Mouse (Mus musculus): ENCODE measurements around the gene Cass4.
A peak's percentile ranks its signal among the peaks of the same experiment; 100 is the strongest.

Gene Cass4

GRCm38 (mm10) chr2:172393391-172394051, at the start of gene Cass4:
Gene Cass4 (plus strand): TSS chr2:172393794.
- no peak for DNase-seq (ENCODE audit: extremely low spot score, low read depth, low spot score)

GRCm38 (mm10) chr2:172344669-172345068, 48.9 kb upstream of the Cass4 start:
- no peak for DNase-seq (ENCODE audit: extremely low spot score, low read depth, low spot score)

GRCm38 (mm10) chr2:172345258-172345738, 48.3 kb upstream of the Cass4 start, which contains the start of gene Fam210b:
Gene Fam210b (plus strand): TSS chr2:172345565.
- DNase-seq (ENCODE audit: extremely low spot score, low read depth, low spot score) = peak; percentile 78

GRCm38 (mm10) chr2:172346034-172346929, 47.3 kb upstream of the Cass4 start:
- no peak for DNase-seq (ENCODE audit: extremely low spot score, low read depth, low spot score)

- no peak for DNase-seq (ENCODE audit: extremely low spot score, low read depth, low spot score)
These were observed 46.5 kb upstream of the Cass4 start for GRCm38 (mm10) chr2:172346933-172347611.

GRCm38 (mm10) chr2:172348297-172348950, 45.2 kb upstream of the Cass4 start:
- DNase-seq (ENCODE audit: extremely low spot score, low read depth, low spot score) = no peak

- DNase-seq (ENCODE audit: extremely low spot score, low read depth, low spot score) = no peak
These were observed 43.8 kb upstream of the Cass4 start for GRCm38 (mm10) chr2:172349776-172350175.

GRCm38 (mm10) chr2:172350773-172351172, 42.8 kb upstream of the Cass4 start:
- no peak for DNase-seq (ENCODE audit: extremely low spot score, low read depth, low spot score)

GRCm38 (mm10) chr2:172353218-172353617, 40.4 kb upstream of the Cass4 start:
- no peak for DNase-seq (ENCODE audit: extremely low spot score, low read depth, low spot score)

GRCm38 (mm10) chr2:172354761-172355160, 38.8 kb upstream of the Cass4 start:
- DNase-seq (ENCODE audit: extremely low spot score, low read depth, low spot score) = no peak

GRCm38 (mm10) chr2:172355833-172356232, 37.8 kb upstream of the Cass4 start:
- DNase-seq (ENCODE audit: extremely low spot score, low read depth, low spot score) = no peak

GRCm38 (mm10) chr2:172363176-172363575, 30.4 kb upstream of the Cass4 start:
- no peak for DNase-seq (ENCODE audit: extremely low spot score, low read depth, low spot score)

GRCm38 (mm10) chr2:172370411-172371223, 23.0 kb upstream of the Cass4 start, which contains the start of the genes Aurka and Cstf1:
Gene Aurka (minus strand): TSS chr2:172370535.
Gene Cstf1 (plus strand): TSS chr2:172370681.
- DNase-seq (ENCODE audit: extremely low spot score, low read depth, low spot score) = peak; percentile 93

GRCm38 (mm10) chr2:172371258-172371657, 22.3 kb upstream of the Cass4 start:
- DNase-seq (ENCODE audit: extremely low spot score, low read depth, low spot score) = no peak

- DNase-seq (ENCODE audit: extremely low spot score, low read depth, low spot score) = no peak
These were observed 17.0 kb upstream of the Cass4 start for GRCm38 (mm10) chr2:172376551-172376950.

- DNase-seq (ENCODE audit: extremely low spot score, low read depth, low spot score) = no peak
These were observed 16.5 kb upstream of the Cass4 start for GRCm38 (mm10) chr2:172376999-172377515.

- no peak for DNase-seq (ENCODE audit: extremely low spot score, low read depth, low spot score)
These were observed 15.3 kb upstream of the Cass4 start for GRCm38 (mm10) chr2:172378332-172378731.

- DNase-seq (ENCODE audit: extremely low spot score, low read depth, low spot score) = no peak
These were observed 13.1 kb upstream of the Cass4 start for GRCm38 (mm10) chr2:172380513-172380912.

GRCm38 (mm10) chr2:172381341-172381740, 12.3 kb upstream of the Cass4 start:
- no peak for DNase-seq (ENCODE audit: extremely low spot score, low read depth, low spot score)

GRCm38 (mm10) chr2:172381898-172382297, 11.7 kb upstream of the Cass4 start:
- no peak for DNase-seq (ENCODE audit: extremely low spot score, low read depth, low spot score)
